Mouse (Mus musculus) forebrain, embryonic 13.5 days (tissue): ENCODE measurements around the gene Cadps. TPM values are rescaled to one million over a fixed set of nuclear protein-coding genes. Genes with fewer than 3 reads are reported as not detected.

Source experiments
- ATAC-seq: fragments of 200-750 bp; cut with Nextera tagmentation; 2 replicates; pipeline ENCODE4 v1.8.0; 2017
- H3K27ac ChIP-seq: fragments of 300-500 bp; sonication (generic); 2 replicates; pipeline ENCODE4 v1.5.1; 2015; ENCODE audit warnings: inconsistent platforms, mild to moderate bottlenecking, moderate library complexity
- H3K27me3 ChIP-seq: fragments of 300-500 bp; sonication (generic); 2 replicates; pipeline ENCODE4 v1.6.1; 2015; ENCODE audit warnings: mild to moderate bottlenecking, inconsistent platforms
- H3K36me3 ChIP-seq: fragments of 300-500 bp; sonication (generic); 2 replicates; pipeline ENCODE4 v1.6.1; 2015; ENCODE audit warnings: mild to moderate bottlenecking, inconsistent platforms; ENCODE audit not compliant: poor library complexity, severe bottlenecking
- H3K4me1 ChIP-seq: fragments of 300-500 bp; sonication (generic); 2 replicates; pipeline ENCODE4 v1.6.1; 2015; ENCODE audit warnings: inconsistent platforms
- H3K4me2 ChIP-seq: fragments of 300-500 bp; sonication (generic); 2 replicates; pipeline ENCODE4 v1.6.1; 2015; ENCODE audit warnings: inconsistent platforms, mild to moderate bottlenecking, moderate library complexity
- H3K4me3 ChIP-seq: fragments of 300-500 bp; sonication (generic); 2 replicates; pipeline ENCODE4 v1.5.1; 2015; ENCODE audit warnings: mild to moderate bottlenecking, inconsistent platforms
- H3K9ac ChIP-seq: fragments of 300-500 bp; sonication (generic); 2 replicates; pipeline ENCODE4 v1.6.1; 2015; ENCODE audit warnings: mild to moderate bottlenecking, inconsistent platforms
- H3K9me3 ChIP-seq: fragments of 300-500 bp; sonication (generic); replicated peaks from 2 replicates; pipeline ENCODE4 v1.6.1; 2016; ENCODE audit warnings: inconsistent platforms
- WGBS: fragments of 180-500 bp; shearing (Covaris S2); methylation state at CpG from one replicate; pipeline ENCODE4 v1.1.7; 2015; 5-methylcytosine and 5-hydroxymethylcytosine counted together
- polyA plus RNA-seq: library from polyadenylated mRNA; unstranded; fragments of >200 nt; fragmentation: Nextera tagmentation; extraction: Ambion mirVana; gene quantifications from 2 replicates; pipeline ENCODE4 v1.2.1, GENCODE M21; 2015

Gene Cadps
- polyA plus RNA-seq, 1 experiment from 2014 or later = 17.0 TPM

DNA sequence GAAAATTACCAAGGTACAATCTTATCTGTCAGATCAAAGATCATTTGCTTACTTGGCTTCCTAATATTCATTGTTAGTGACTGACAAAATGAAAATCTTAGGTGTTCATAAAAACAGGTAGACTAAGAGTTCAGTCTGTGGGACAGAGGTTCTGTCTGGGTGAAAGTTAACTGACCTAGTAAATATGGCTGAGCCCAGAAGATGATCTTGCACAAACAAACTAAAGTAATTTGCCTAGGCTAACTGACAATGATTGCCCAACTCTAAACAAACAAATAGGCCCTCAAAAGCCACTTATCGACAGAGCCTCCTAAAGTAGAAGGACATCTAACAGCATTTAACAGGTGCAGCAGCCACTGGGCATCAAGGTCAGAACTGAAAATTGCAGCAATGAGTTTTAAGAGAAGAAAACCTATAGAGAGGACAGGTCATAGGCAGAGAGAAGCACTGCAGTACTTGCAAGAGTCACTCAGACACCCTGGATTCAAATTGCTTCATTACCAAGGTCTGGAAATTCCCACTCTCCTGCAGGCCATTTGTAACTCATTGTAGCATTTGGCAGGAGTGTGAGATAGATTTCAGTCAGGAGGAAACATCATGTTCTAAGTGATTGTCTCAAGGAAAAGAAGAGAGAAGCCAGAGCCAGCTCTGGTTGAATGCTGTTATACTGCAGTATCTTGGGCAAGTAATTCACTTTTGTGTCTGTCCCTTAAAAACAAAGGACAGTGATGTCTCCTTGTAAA is 100.3 kb downstream of the Cadps start:
- H3K36me3 ChIP-seq = no peaks in the 10 kb centered on the region
- WGBS = 90% methylated on average over 1 of the region's 1 CpGs

DNA sequence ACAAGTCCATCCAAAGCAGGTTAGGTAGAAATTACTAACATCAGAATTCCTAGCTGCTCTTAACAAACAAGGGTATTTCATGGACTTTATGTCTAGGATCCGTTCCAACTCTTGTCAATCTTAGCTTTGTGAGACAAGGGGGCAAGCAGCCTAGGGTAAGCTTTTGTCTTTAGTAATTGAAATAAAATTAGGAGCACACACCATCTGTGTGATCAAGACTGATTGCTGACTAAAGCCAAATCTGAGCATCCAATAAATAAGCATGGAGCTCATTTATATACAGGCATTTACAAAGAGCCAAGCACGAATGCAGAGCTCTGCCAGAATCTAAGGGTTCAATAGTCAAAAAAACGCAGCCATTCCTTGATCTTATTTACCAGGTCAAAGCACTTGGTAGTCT is 104.1 kb downstream of the Cadps start:
- no peak overlapping the region for H3K4me2 ChIP-seq
- peaks cover 23% of the 10 kb centered on the region for H3K4me1 ChIP-seq
- no peaks in the 10 kb centered on the region for H3K9me3 ChIP-seq
- H3K9ac ChIP-seq = no peak overlapping the region
- WGBS = 23% methylated on average over 3 of the region's 3 CpGs
- no peak overlapping the region for H3K4me3 ChIP-seq
- H3K27me3 ChIP-seq = no peaks in the 10 kb centered on the region
- peak overlapping the region; percentile 35; the same call in 1 of the 2 replicates for H3K27ac ChIP-seq
- peaks cover 7% of the 10 kb centered on the region for H3K36me3 ChIP-seq
- ATAC-seq = peak; percentile 89

More for the DNA sequence above, 100.3 kb downstream of the Cadps start:
- H3K9me3 ChIP-seq = no peaks in the 10 kb centered on the region
- peaks cover 23% of the 10 kb centered on the region for H3K4me1 ChIP-seq
- no peak overlapping the region for H3K4me2 ChIP-seq
- H3K4me3 ChIP-seq = no peak overlapping the region
- no peak overlapping the region for H3K27ac ChIP-seq
- no peak for ATAC-seq
- no peaks in the 10 kb centered on the region for H3K27me3 ChIP-seq
- H3K9ac ChIP-seq = no peak overlapping the region

DNA sequence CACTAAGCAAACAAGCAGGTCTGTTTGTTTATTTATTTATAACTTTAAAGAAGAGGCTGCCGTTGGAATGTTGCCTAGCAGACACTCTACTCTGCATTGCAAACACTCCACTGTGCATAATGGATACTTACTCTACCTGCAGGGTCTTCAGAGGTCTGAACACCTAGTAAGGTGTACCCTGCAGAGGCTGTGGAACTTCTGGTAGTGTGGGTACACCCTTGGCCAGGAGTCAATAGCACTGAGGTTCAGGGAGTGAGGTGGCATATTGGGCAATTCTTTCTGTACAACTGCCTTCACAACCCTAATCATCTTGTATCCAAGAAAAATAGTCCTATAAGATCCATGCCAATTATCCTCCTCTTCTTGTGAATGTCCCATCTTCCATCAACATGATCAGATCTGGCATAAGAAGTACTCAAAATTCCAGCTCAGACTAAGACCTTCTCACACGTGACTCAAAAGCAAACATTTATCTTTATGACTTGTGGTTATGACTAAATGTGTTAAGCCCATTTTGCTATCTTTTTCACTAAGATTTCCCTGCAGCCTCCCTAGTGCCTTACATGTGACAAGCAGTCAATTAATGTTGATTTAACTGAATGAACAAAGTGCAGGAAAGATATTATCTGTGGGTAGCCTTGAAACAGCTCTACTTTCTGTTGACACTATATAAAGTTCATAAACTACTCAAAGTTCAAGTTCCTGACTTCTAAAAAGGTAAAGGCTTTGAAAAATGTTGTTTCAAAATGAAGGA is 106.8 kb downstream of the Cadps start:
- WGBS = 85% methylated on average over 2 of the region's 2 CpGs
- no peak for ATAC-seq
- Histone ChIP-seq H3K36me3 (peaks cover 7% of the 10 kb centered on the region), H3K9ac (no peak overlapping the region), H3K9me3 (no peaks in the 10 kb centered on the region), H3K27me3 (no peaks in the 10 kb centered on the region), H3K4me1 (peaks cover 23% of the 10 kb centered on the region), H3K4me2 (no peak overlapping the region), H3K4me3 (no peak overlapping the region), H3K27ac (no peak overlapping the region)

DNA sequence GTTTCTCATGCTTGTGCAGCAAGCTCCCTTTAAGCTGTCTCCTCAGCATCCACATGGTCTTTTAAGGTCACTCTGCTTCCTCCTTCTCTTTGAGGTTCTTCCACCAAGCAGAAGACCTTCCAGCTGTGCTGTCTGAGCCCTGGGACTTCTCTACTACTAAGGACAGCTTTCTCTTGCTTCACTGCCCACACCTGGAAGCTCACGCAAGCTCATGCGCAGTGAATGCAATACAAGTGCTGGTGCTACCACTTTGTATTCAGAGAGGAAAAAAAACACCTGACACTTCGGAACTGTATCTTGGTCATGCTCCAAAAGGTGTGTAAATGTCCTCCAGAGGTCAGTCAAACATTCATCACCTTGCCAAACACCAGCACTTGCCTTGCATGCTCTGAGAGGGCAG is 115.5 kb downstream of the Cadps start:
- 90% methylated on average over 3 of the region's 3 CpGs for WGBS
- no peaks in the 10 kb centered on the region for H3K4me1 ChIP-seq
- no peak for ATAC-seq

DNA sequence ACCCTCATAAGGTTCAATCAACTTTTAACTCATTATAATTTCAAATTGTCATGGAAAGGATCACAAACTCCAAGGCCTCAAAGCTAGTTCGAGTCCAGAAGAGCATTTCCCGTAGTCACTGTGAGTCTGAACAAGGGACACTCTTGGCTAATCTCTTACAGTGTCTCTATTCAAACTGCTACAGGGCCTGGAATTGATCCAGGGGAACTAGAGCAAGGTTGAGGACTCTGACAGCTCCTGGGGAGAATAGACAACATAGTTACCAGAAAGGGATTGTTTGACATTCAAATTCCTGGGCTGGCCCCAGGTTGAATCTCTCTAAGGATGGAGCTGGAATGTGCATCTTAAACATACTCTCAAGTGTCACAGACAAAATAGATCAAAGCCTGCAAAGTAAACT is 118.4 kb downstream of the Cadps start:
- Histone ChIP-seq H3K27ac (no peak overlapping the region), H3K27me3 (no peaks in the 10 kb centered on the region), H3K9me3 (no peaks in the 10 kb centered on the region), H3K9ac (no peak overlapping the region), H3K36me3 (peaks cover 8% of the 10 kb centered on the region; the same call in 1 of the 2 replicates), H3K4me3 (no peak overlapping the region), H3K4me2 (no peak overlapping the region), H3K4me1 (no peaks in the 10 kb centered on the region)
- 55% methylated on average over 2 of the region's 2 CpGs for WGBS
- ATAC-seq = no peak

More for the DNA sequence above, 115.5 kb downstream of the Cadps start:
- H3K4me2 ChIP-seq = no peak overlapping the region
- no peaks in the 10 kb centered on the region for H3K9me3 ChIP-seq
- no peaks in the 10 kb centered on the region for H3K27me3 ChIP-seq
- no peak overlapping the region for H3K27ac ChIP-seq
- no peak overlapping the region for H3K9ac ChIP-seq
- H3K4me3 ChIP-seq = no peak overlapping the region
- peaks cover 8% of the 10 kb centered on the region; the same call in 1 of the 2 replicates for H3K36me3 ChIP-seq

DNA sequence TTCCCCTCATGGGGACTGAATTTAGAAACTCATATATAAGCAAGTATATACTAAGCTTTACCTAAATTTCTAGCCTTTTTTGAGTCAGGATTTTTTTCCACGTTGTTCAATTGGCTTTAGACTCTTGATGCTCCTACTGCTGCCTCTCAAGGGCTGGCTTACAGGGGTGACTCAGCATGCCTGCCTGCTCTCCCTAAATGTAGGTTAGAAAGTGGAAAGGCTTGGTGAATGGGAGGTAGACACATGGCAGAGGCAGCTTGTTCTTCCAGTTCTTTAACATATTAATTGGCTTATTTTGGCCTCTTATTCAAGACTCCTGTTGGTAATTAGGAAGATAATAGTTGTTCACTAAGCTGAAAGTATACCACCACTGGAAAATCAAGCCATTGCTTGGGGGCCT is 132.7 kb downstream of the Cadps start:
- Histone ChIP-seq H3K27ac (no peak overlapping the region), H3K4me2 (no peak overlapping the region), H3K9ac (no peak overlapping the region), H3K36me3 (no peaks in the 10 kb centered on the region), H3K9me3 (no peaks in the 10 kb centered on the region), H3K4me1 (no peaks in the 10 kb centered on the region), H3K27me3 (no peaks in the 10 kb centered on the region), H3K4me3 (no peak overlapping the region)
- ATAC-seq = no peak
- WGBS = 25% methylated on average over 1 of the region's 1 CpGs

DNA sequence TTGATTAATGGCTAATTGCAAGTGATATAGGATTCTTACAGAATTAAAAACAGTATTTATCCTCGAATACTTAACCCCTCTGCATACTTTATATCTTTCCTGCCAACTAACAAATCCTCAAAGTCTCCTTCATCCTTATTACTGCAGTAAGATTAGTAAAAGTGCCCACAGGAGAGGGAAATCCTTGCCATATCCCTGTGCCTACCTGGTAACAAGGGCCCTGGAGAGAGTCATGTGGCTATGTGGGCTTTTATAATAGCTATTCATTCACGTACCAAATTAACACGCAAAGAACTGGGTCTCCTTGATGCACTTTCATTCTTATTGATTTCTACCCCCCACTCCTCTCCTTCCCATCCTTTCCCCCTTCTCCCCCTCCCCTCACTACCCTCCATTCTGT is 137.9 kb downstream of the Cadps start:
- H3K4me3 ChIP-seq = no peak overlapping the region
- peaks cover 9% of the 10 kb centered on the region for H3K4me1 ChIP-seq
- H3K4me2 ChIP-seq = no peak overlapping the region
- no peaks in the 10 kb centered on the region for H3K36me3 ChIP-seq
- no peaks in the 10 kb centered on the region for H3K9me3 ChIP-seq
- H3K27me3 ChIP-seq = no peaks in the 10 kb centered on the region
- H3K9ac ChIP-seq = no peak overlapping the region
- H3K27ac ChIP-seq = no peak overlapping the region
- ATAC-seq = no peak
- 60% methylated on average over 3 of the region's 3 CpGs for WGBS

DNA sequence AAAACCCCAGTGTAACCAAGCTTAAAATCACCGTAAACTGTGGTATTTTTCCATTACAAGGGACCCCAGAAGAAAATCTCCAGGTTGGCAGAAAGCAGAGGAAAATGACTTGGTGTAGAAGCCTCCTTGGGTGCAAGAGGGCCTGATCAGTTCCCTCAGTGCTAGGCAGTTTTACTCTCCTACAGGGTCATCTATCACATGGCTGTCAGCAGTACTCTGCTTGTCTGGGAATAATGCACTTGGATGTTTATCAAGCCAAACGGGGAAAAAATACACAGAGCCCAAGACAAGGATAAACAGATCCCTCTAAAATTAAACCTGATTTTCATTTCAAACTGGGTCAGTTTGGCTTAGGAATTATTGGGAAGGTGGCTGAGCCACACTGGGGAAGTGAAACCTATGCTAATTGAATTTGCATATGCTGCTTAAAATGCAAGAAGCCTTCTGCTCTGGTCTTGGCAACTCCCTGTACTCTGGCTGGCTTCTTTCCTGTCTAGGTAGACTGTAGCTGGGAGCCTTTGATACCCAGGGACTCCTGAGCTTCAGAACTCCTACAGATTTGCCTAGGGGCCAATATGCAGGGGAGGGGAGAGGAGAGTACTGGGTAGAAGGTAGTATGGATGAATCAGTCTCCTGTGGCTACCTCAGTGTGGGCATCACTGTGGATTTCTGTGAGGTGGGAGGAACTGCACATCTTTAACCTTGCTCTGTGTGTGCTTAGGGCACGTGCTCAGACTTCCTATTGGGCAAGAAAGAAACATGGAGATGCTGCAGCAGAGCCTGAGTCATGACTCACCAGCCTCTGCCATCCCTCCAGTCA is 141.8 kb downstream of the Cadps start:
- WGBS = 73% methylated on average over 3 of the region's 3 CpGs

DNA sequence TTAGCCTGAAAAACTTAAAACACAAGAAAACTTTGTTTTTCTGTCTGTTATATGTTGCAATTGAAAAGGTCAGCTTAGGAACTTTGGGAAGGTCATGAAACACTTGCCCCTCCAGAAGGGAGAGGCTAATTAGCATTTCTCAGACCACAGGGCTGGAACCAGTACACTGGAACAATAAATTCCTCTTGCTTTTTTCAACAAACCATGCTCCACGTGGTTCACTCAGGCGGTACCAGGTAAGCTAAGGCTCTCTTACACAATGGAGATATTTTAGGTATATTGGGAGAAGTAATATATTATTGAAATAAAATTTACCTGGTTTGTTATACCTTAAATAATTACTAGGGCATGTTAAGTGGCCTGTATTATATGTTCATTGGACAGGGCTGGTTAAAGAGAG is 161.4 kb downstream of the Cadps start:
- WGBS = 73% methylated on average over 2 of the region's 2 CpGs
- Histone ChIP-seq H3K9me3 (no peaks in the 10 kb centered on the region), H3K4me2 (no peak overlapping the region), H3K27me3 (no peaks in the 10 kb centered on the region), H3K4me3 (no peak overlapping the region), H3K36me3 (no peaks in the 10 kb centered on the region), H3K4me1 (no peaks in the 10 kb centered on the region), H3K9ac (no peak overlapping the region), H3K27ac (no peak overlapping the region)
- ATAC-seq = no peak

More for the DNA sequence above, 141.8 kb downstream of the Cadps start:
- Histone ChIP-seq H3K4me3 (no peak overlapping the region), H3K4me1 (peaks cover 9% of the 10 kb centered on the region), H3K36me3 (peaks cover 6% of the 10 kb centered on the region; the same call in 1 of the 2 replicates), H3K27me3 (no peaks in the 10 kb centered on the region), H3K27ac (no peak overlapping the region), H3K9ac (no peak overlapping the region), H3K4me2 (no peak overlapping the region), H3K9me3 (no peaks in the 10 kb centered on the region)
- peak; percentile 84 for ATAC-seq

DNA sequence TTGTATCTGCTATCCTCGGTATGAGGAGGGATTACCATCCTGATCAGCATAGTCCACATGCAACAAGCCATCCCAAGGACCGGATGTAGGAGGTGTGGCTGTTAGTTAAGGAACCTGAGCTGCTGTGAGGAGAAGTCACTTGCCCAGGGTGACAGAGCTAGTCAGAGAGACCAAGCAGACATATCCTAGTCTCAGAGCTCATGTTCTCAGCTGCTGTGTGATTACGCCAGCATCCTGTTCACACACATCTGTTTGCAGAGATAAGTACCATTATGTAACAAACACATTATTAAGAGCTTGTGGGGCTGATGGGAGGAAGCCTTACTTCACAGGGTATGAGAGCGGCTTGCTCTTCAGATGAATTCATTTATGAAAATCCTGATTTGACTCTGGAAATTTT is 165.5 kb downstream of the Cadps start:
- no peaks in the 10 kb centered on the region for H3K4me1 ChIP-seq
- no peak overlapping the region for H3K27ac ChIP-seq
- H3K9ac ChIP-seq = no peak overlapping the region
- no peak overlapping the region for H3K4me3 ChIP-seq
- no peaks in the 10 kb centered on the region for H3K36me3 ChIP-seq
- no peak overlapping the region for H3K4me2 ChIP-seq
- H3K9me3 ChIP-seq = no peaks in the 10 kb centered on the region
- 82% methylated on average over 4 of the region's 4 CpGs for WGBS
- ATAC-seq = 0 out of 2 replicates have a peak, but pooled peaks have one; percentile 24
- no peaks in the 10 kb centered on the region for H3K27me3 ChIP-seq

DNA sequence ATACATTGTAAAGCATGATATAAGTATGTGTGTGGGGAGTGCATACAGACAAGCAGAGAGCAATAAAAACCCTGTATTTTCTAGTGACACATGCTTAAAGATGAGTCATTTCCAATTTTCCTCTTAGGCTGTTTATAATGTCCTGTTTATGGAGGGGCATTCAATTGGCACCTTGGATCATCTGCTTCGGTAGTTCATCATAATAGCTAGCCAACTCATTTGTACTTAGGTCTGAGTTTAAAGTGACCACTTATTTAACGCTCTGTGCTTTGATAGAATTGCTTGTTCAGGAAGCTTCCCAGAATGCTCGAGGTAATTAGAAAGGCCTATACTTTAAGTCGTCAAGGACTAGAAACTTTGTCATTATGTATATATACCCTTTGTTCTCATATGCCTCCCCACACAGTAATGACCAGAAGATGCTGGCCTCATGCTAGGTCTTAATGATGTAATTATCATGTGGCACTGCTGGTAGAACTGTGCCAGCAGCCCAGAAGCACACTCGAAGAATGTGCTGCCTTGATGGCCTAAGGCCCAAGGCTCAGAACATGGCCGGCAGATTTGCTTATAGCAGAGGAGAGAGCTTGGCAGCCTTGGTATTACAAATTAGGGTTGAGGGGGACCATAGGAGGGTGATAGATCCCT is 179.9 kb downstream of the Cadps start:
- Histone ChIP-seq H3K4me2 (no peak overlapping the region), H3K36me3 (no peaks in the 10 kb centered on the region), H3K9ac (no peak overlapping the region), H3K27ac (no peak overlapping the region), H3K9me3 (no peaks in the 10 kb centered on the region), H3K27me3 (no peaks in the 10 kb centered on the region), H3K4me1 (peaks cover 18% of the 10 kb centered on the region; the same call in 1 of the 2 replicates), H3K4me3 (no peak overlapping the region)
- peak; percentile 90 for ATAC-seq
- WGBS = 37% methylated on average over 6 of the region's 6 CpGs
